Mouse (Mus musculus) neural tube, embryonic 13.5 days (tissue): Measurements from ENCODE around the gene Panx3. TPM values are rescaled to one million over a fixed set of nuclear protein-coding genes. Genes with fewer than 3 reads are reported as not detected.

Experiments used
- ATAC-seq: fragments of 200-750 bp; cut with Nextera tagmentation; 2 replicates; pipeline ENCODE4 v1.8.0; 2017; ENCODE audit warnings: low read depth, mild to moderate bottlenecking, moderate TSS enrichment, moderate library complexity
- H3K27ac ChIP-seq: fragments of 300-500 bp; sonication (generic); replicated peaks from 2 replicates; pipeline ENCODE4 v1.5.1; 2015; ENCODE audit warnings: moderate library complexity, mild to moderate bottlenecking, inconsistent platforms
- H3K27me3 ChIP-seq: fragments of 300-500 bp; sonication (generic); 2 replicates; pipeline ENCODE4 v1.6.1; 2015; ENCODE audit warnings: mild to moderate bottlenecking, inconsistent platforms
- H3K36me3 ChIP-seq: fragments of 300-500 bp; sonication (generic); 2 replicates; pipeline ENCODE4 v1.6.1; 2015; ENCODE audit warnings: mild to moderate bottlenecking, inconsistent platforms
- H3K4me1 ChIP-seq: fragments of 300-500 bp; sonication (generic); replicated peaks from 2 replicates; pipeline ENCODE4 v1.6.1; 2015; ENCODE audit warnings: inconsistent platforms
- H3K4me2 ChIP-seq: fragments of 300-500 bp; sonication (generic); 2 replicates; pipeline ENCODE4 v1.6.1; 2015; ENCODE audit warnings: inconsistent platforms, mild to moderate bottlenecking, moderate library complexity
- H3K4me3 ChIP-seq: fragments of 300-500 bp; sonication (generic); 2 replicates; pipeline ENCODE4 v1.5.1; 2015; ENCODE audit warnings: mild to moderate bottlenecking, inconsistent platforms
- H3K9ac ChIP-seq: fragments of 300-500 bp; sonication (generic); 2 replicates; pipeline ENCODE4 v1.6.1; 2015; ENCODE audit warnings: moderate library complexity, mild to moderate bottlenecking, inconsistent platforms
- H3K9me3 ChIP-seq: fragments of 300-500 bp; sonication (generic); 2 replicates; pipeline ENCODE4 v1.6.1; 2016; ENCODE audit warnings: inconsistent platforms
- WGBS: fragments of 180-500 bp; shearing (Covaris S2); methylation state at CpG from one replicate; pipeline ENCODE4 v1.1.7; 2015; 5-methylcytosine and 5-hydroxymethylcytosine counted together
- polyA plus RNA-seq: library from polyadenylated mRNA; unstranded; fragments of >200 nt; fragmentation: Nextera tagmentation; extraction: Ambion mirVana; gene quantifications from 2 replicates; pipeline ENCODE4 v1.2.1, GENCODE M21; 2015

Gene Panx3
- polyA plus RNA-seq, 1 experiment from 2014 or later: not detected

DNA sequence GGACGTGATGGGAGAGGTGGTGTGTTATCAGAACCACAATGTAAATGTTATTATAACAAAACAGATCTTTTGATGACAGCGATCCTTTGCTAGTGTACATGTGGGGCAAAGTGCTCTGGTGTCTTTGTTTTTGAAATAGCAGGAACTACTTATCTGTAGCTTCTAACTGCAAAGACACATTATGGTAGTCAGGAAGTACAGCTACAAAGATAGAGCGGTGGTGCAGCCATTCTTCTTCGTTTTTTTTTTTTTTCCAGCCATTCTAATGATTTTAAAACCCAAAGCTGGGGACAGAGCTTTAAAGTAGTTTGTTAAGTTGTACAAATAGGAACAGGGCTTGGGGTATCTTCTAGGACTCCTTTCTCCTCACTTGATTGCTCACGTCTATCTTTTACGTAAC is 9.6 kb downstream of the Panx3 start:
- Histone ChIP-seq H3K4me3 (no peak overlapping the region), H3K4me1 (peaks cover 20% of the 10 kb centered on the region), H3K4me2 (no peak overlapping the region), H3K27ac (no peak overlapping the region), H3K9me3 (no peaks in the 10 kb centered on the region), H3K27me3 (peaks cover 3% of the 10 kb centered on the region; the same call in 1 of the 2 replicates), H3K9ac (no peak overlapping the region), H3K36me3 (peaks cover 1% of the 10 kb centered on the region)
- 81% methylated on average over 6 of the region's 6 CpGs for WGBS
- no peak for ATAC-seq

DNA sequence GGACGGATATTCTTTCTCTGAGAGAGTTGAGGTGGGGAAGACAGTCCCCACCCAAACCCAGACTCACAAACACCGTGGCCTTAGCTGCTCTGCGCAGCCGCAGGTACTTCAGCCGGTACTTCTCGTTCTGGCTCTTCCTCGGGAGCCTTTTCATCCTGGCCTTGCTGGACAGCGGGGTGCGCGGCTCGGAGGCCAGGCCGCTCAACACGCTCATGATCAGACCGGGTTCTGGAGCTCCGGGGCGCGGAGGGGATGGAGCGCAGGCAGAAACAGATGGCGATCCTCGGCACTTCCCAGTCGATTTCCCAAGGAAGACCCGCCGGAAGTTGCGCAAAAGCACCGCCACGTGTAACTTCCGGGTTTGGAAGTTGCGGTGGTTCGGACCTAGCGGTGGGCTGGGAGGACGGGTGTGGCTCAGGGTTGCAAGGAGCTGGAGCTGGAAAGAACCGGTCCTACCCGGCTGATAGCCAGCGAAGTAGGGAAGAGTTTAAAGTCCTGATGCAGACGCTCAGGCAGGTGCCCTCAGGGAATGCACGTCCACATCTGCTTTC is 12.0 kb downstream of the Panx3 start, which contains the start of gene Tbrg1:
TSS of gene Tbrg1 (minus strand) at position 382 of the 551 bp plus-strand sequence.
- Histone ChIP-seq H3K4me3 (peak within 1 kb of the TSS; percentile 67), H3K4me2 (peak within 1 kb of the TSS; percentile 86), H3K36me3 (peaks cover 25% of the 10 kb centered on the region), H3K9ac (peak within 1 kb of the TSS; percentile 78), H3K27me3 (peaks cover 3% of the 10 kb centered on the region; the same call in 1 of the 2 replicates), H3K4me1 (peaks cover 20% of the 10 kb centered on the region), H3K27ac (peak within 1 kb of the TSS; percentile 64), H3K9me3 (no peaks in the 10 kb centered on the region)
- ATAC-seq: peak; percentile 94
- WGBS: under 1% methylated on average over 36 of the region's 36 CpGs

DNA sequence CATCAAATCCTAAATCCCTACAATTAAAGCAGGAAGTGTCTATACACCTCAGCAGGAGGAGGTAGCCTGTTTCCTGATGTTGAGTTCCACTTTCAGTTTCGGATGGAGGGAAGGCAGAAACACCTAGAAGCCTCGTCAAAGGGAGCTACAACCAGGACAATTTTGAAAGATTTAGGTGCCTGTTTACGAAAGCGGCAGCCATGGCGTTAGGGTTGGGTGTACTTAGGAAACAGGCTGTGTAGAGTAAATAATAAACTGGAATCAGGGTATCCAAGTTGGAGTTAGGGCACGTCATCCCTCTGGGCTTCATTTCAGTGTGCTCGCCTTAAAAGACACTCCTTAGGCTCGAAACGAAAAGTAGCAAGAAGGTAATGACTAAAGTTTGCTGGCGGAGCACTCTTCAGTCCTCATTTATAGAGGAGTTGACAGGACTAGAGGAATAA is 12.6 kb downstream of the Panx3 start:
- 2% methylated on average over 10 of the region's 10 CpGs for WGBS

DNA sequence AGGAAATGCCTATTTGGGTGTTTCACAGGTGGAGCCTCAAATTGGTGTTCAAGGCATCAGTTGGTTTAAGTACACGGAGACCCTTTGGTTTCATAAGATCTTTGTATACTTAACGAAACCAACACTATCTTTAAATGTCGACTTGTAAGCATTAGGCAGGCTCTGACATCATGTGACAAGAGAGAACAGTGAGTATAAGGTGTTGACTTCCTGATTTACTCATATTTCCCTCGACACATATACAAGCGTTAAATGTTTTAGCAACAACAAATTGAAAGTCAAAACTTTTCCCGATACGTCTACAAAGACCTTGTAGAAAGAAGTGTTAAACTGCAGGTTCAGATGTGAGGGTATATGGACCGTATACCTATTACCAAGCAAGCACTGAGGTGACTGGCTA is 13.1 kb downstream of the Panx3 start:
- whole genome bisulfite sequencing: 73% methylated on average over 8 of the region's 8 CpGs

More for the DNA sequence above, 12.6 kb downstream of the Panx3 start:
- peak overlapping the region; percentile 64; the same call in 1 of the 2 replicates for H3K27ac ChIP-seq
- H3K27me3 ChIP-seq: peaks cover 3% of the 10 kb centered on the region; the same call in 1 of the 2 replicates
- peak overlapping the region; percentile 67 for H3K4me3 ChIP-seq
- peak; percentile 32; the same call in 1 of the 2 replicates for ATAC-seq
- H3K9ac ChIP-seq: peak overlapping the region; percentile 78
- peaks cover 20% of the 10 kb centered on the region for H3K4me1 ChIP-seq
- H3K4me2 ChIP-seq: peak overlapping the region; percentile 86
- H3K36me3 ChIP-seq: peaks cover 27% of the 10 kb centered on the region
- no peaks in the 10 kb centered on the region for H3K9me3 ChIP-seq

DNA sequence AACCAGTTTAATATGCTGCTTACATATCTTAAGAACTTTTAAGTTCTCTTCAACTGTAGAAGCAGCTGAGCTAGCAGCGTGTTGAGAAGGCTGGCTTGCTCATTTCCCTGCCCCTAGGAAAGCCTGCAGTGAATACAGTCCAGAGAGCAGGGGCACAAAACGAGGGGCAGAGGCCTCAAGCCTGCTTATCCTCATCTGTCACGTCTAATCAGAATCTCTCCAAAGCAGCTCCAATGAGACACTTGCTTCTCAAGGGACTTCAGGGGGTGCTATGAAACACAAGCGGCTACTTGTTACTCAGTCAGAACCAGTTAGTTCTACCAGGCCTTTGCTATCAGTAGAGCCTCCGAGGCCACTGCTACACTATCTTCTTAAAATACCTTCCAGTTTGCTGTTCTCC is 15.2 kb downstream of the Panx3 start:
- no peaks in the 10 kb centered on the region for H3K9me3 ChIP-seq
- peaks cover 52% of the 10 kb centered on the region for H3K36me3 ChIP-seq
- no peak overlapping the region for H3K9ac ChIP-seq
- no peak overlapping the region for H3K27ac ChIP-seq
- peaks cover 20% of the 10 kb centered on the region for H3K4me1 ChIP-seq
- H3K4me3 ChIP-seq: no peak overlapping the region
- H3K4me2 ChIP-seq: no peak overlapping the region
- no peaks in the 10 kb centered on the region for H3K27me3 ChIP-seq
- ATAC-seq: no peak
- 89% methylated on average over 5 of the region's 5 CpGs for WGBS

More for the DNA sequence above, 13.1 kb downstream of the Panx3 start:
- H3K9ac ChIP-seq: peak overlapping the region; percentile 78
- peak overlapping the region; percentile 86 for H3K4me2 ChIP-seq
- no peaks in the 10 kb centered on the region for H3K27me3 ChIP-seq
- peak overlapping the region; percentile 67 for H3K4me3 ChIP-seq
- ATAC-seq: no peak
- H3K36me3 ChIP-seq: peaks cover 32% of the 10 kb centered on the region
- peaks cover 20% of the 10 kb centered on the region for H3K4me1 ChIP-seq
- H3K9me3 ChIP-seq: no peaks in the 10 kb centered on the region
- no peak overlapping the region for H3K27ac ChIP-seq

DNA sequence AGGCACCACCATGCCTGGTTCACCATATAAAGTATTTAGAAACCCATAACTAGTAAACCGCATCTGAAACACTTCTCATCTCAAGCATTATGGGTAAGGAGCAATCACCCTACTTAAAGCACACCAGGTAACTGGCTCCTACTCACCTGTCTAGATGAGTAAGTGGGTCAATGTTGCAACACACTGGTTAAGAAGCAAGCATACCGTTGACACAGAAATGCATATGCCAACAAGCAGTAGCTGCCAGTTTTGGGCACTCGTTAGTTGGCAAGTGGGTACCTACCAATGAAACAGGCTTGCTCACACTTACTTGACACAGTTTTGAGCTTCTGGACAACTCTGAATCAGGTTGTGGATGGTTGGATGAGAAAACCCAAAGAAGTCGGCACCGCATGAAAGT is 18.4 kb downstream of the Panx3 start:
- Histone ChIP-seq H3K4me1 (peaks cover 5% of the 10 kb centered on the region; the same call in 1 of the 2 replicates), H3K27ac (no peak overlapping the region), H3K4me2 (no peak overlapping the region), H3K27me3 (no peaks in the 10 kb centered on the region), H3K9ac (no peak overlapping the region), H3K36me3 (peaks cover 76% of the 10 kb centered on the region), H3K4me3 (no peak overlapping the region), H3K9me3 (no peaks in the 10 kb centered on the region)
- no peak for ATAC-seq
- 94% methylated on average over 5 of the region's 5 CpGs for WGBS

DNA sequence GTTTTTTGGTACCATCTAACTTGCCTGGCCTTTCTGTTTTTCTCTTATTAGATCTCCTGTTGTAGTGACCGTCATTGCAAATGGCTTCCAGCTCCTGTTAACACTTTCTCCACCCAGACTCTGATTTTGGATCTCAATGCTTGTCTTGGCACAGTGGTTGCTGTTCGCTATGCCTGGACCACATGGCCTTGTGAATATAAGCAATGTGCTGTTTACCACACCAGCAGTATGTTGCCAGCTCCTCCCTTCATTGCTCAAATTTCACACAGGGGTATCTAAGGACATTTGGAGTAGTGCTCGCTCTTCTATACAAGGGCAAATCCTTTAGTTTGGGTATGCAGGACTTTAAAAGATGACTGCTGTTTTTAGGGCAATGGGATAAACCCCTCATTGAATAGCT is 22.8 kb downstream of the Panx3 start:
- no peak overlapping the region for H3K27ac ChIP-seq
- no peaks in the 10 kb centered on the region for H3K4me1 ChIP-seq
- ATAC-seq: no peak
- no peak overlapping the region for H3K4me3 ChIP-seq
- H3K36me3 ChIP-seq: peaks cover 51% of the 10 kb centered on the region
- H3K4me2 ChIP-seq: no peak overlapping the region
- H3K27me3 ChIP-seq: no peaks in the 10 kb centered on the region
- WGBS: 92% methylated on average over 3 of the region's 3 CpGs
- H3K9ac ChIP-seq: no peak overlapping the region
- H3K9me3 ChIP-seq: no peaks in the 10 kb centered on the region

DNA sequence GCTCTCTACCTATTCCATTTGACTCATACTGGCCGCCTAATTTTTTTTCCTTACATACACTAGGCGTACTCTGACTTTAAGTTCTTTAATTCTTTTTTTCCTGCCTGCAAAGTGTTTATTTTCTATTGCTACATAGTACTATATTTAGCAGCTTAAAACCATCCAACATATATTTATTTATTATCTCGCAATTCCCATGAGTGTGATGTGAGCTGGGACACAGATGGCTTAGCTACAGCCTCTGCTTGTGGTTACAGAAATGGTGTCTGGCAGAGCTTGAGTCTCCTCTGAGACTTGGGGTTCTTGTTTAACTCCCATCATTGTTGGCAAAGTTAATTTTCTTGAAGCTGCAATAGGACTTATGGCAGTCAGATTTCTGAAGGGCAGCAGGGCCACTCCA is 30.3 kb downstream of the Panx3 start:
- Histone ChIP-seq H3K27ac (no peak overlapping the region), H3K36me3 (0 out of 2 replicates have a peak, but pooled peaks cover 4% of the 10 kb centered on the region), H3K4me1 (peaks cover 4% of the 10 kb centered on the region; the same call in 1 of the 2 replicates), H3K4me3 (no peak overlapping the region), H3K4me2 (no peak overlapping the region), H3K9me3 (no peaks in the 10 kb centered on the region), H3K9ac (no peak overlapping the region), H3K27me3 (no peaks in the 10 kb centered on the region)
- WGBS: 92% methylated on average over 3 of the region's 3 CpGs
- ATAC-seq: no peak

DNA sequence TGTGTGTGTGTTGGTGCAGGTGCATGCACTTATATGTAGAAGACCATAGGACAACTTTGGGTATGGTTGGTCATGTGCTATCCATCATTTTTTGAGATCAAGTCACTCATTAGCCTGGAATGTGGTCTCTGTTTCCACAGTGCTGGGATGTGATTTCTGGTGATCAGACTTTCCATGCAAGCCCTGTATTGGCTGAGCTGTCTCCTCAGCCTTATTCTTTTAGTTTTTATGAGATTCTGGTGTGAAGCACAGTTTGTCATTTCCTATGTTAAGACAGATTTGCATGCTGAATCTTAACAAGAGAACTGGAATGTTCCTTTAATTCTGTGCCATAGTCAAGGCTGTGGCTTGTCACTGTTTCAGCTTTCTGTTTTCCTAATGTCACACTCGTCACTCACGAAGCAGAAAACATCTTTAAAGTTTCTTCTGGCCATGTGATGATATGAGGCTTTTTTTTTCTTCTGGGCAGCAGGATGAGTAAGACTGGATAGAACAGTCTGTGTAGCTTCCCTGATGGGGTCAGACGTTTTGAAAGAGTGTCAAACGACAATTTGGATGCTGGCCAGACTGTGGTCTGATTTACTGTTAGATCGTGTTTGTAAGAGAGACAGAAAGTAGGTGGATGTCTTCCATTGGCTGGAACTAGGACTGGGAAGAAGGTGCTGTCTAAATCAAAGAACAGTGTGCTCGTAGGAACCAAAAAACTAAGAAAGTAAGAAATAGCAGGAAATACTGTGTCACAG is 32.1 kb downstream of the Panx3 start:
- Histone ChIP-seq H3K9ac (no peak overlapping the region), H3K4me3 (no peak overlapping the region), H3K27me3 (no peaks in the 10 kb centered on the region), H3K27ac (no peak overlapping the region), H3K4me1 (peaks cover 4% of the 10 kb centered on the region; the same call in 1 of the 2 replicates), H3K4me2 (no peak overlapping the region), H3K36me3 (no peaks in the 10 kb centered on the region), H3K9me3 (no peaks in the 10 kb centered on the region)
- WGBS: 49% methylated on average over 6 of the region's 6 CpGs
- ATAC-seq: 0 out of 2 replicates have a peak, but pooled peaks have one; percentile 32

DNA sequence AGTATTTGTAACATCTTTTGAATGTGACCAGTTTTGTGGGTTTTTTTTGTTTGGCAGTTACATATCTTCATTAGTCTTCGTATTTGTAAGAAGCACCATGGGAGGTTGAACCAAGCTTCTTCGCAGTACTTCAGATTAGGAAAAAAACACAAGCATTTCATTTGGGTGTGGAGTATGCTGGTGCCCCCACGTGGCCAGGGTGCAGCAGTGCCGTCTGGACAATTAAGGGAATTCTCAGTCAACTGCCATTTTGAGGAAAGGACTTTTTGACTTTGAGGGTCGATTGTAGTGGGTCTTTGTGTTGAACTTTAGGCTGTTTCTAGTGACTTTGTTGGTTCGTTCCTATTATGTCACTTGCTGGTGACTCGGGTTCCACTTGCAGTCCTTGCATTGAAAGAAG is 32.7 kb downstream of the Panx3 start:
- no peak for ATAC-seq
- WGBS: 15% methylated on average over 7 of the region's 7 CpGs
- H3K36me3 ChIP-seq: no peaks in the 10 kb centered on the region
- peaks cover 4% of the 10 kb centered on the region; the same call in 1 of the 2 replicates for H3K4me1 ChIP-seq
- H3K27ac ChIP-seq: no peak overlapping the region
- no peaks in the 10 kb centered on the region for H3K27me3 ChIP-seq
- H3K9ac ChIP-seq: no peak overlapping the region
- H3K4me3 ChIP-seq: no peak overlapping the region
- no peak overlapping the region for H3K4me2 ChIP-seq
- no peaks in the 10 kb centered on the region for H3K9me3 ChIP-seq

DNA sequence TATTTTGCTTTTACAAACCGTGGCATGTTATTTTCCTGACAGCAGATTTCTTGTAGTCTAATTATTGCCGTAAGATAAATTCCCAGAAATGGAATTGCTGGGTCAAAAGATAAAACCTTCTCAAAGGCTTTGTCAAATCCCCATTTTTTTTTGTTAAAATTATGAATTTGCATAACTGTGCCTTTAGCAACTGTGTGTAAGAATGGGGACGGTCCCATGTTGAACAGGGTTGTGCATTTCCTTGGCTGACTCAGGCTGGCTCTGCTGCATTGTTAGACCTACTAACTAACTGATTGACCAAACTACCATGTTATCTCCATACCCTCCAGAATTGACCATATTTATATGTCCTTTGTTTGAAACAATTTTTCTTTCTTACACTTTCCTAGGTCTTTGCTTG is 34.8 kb downstream of the Panx3 start:
- Histone ChIP-seq H3K4me2 (no peak overlapping the region), H3K27ac (no peak overlapping the region), H3K36me3 (no peaks in the 10 kb centered on the region), H3K4me1 (peaks cover 4% of the 10 kb centered on the region; the same call in 1 of the 2 replicates), H3K27me3 (no peaks in the 10 kb centered on the region), H3K9ac (no peak overlapping the region), H3K4me3 (no peak overlapping the region), H3K9me3 (no peaks in the 10 kb centered on the region)
- ATAC-seq: no peak
- WGBS: 89% methylated on average over 3 of the region's 3 CpGs

DNA sequence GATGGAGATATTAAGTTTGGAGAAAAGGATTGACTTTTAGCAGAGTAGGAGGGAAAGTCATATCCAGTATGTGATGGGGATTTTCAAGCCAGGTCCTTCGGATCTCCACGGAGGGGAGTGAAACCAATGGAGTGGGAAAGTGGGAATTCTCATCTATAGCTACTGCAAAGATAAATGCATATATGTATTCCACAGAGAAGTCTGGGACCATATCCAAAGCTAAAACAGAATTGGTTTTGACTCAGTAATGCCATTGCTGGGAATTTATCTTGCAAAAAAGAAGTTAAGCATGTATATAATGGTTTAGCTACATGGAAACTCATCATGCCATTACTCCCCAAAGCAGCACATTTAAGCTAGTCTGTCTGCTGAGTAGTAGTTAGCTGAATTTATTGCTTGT is 36.7 kb downstream of the Panx3 start:
- Histone ChIP-seq H3K4me3 (no peak overlapping the region), H3K4me1 (peaks cover 4% of the 10 kb centered on the region; the same call in 1 of the 2 replicates), H3K27ac (no peak overlapping the region), H3K36me3 (no peaks in the 10 kb centered on the region), H3K27me3 (no peaks in the 10 kb centered on the region), H3K4me2 (no peak overlapping the region), H3K9me3 (no peaks in the 10 kb centered on the region), H3K9ac (no peak overlapping the region)
- 77% methylated on average over 2 of the region's 2 CpGs for WGBS
- no peak for ATAC-seq
